Mouse (Mus musculus): Measurements from ENCODE around the gene Tet3.

Tet3 gene

DNA sequence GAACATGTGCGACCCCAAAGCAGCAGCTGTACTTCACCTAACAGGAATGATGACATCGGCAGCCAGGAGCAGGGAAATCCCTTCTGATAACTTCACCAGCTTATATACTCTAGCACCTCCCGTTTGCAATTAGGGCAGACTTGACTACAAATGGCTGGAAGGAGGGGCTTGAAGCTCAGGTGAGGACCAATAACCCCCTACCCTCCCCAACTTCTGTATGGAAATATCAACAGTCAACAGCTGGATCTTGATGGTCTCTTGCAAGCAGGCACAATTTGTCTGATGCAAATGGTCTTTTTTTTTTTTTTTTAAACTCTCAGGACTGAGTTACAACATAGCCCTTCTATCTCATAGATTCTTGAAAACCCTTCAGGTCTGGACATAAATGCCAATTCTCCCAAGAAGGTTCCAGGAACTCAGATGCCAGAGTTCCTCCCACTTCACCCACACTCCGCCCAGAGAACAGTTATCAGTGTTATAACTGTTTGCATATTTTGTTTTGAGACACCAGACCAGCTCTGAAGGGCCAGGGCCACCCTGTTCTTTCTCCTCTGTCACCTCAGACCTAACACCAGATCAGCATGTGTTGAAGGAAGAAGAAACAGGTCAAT is at the start of gene Tet3:
Tet3 (minus strand) TSS at position 51 of the 611 bp plus-strand sequence.
- no peak for DNase-seq

- DNase-seq: no peak
Measured at GRCm38 (mm10) chr6:83507168-83507546, 48.3 kb upstream of the Tet3 start.

DNA sequence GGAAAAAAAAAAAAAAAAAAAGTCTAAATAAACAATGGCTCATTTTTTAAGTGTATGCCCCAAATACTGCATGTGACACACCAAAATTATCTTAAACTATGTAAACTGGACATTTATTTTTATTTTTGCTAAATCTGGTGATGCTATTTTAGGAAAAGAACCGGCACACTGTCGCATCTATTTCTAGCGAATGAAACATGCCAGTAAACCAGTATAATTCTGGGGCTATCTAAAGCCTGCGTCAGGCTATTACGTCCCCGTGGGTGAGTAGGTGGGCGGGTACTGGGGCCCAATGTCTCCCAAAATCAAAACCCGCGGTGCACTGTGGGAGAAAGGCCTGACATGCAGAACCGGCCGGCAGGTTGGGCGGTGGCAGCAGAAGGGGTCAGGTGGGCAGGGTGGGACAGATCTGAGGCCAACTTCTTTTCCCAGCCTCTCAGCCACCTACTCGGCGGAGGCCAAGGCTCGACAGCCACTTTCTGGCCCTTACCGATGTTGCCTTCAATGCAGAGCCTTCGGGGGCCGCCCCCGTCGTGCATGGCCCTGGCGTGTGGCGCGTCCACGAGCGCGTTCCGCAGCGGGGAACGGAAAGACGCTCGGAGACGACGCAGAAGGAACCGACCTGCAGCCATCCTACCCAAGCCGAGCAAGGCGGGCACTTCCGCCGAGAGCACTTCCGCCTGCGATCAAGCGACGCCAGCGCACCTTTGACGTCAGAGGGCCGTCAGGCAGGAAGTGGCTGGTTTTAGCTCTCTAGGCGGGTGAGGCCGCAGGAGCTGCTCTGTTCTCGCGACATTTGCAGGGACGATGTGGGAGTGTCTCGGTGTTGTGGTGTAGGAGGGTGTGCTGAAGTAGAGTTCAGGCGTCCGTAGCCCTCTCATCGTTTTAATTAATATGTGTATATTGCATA is 47.6 kb upstream of the Tet3 start, which contains the start of gene Dguok:
Dguok (minus strand) TSS at position 712 of the 910 bp plus-strand sequence.
- DNase-seq: peak; percentile 96 to 98

- DNase-seq: no peak
Measured at GRCm38 (mm10) chr6:83505554-83505953, 46.7 kb upstream of the Tet3 start.

- DNase-seq: no peak
Measured at GRCm38 (mm10) chr6:83503361-83503760, 44.5 kb upstream of the Tet3 start.

- peak; percentile 41 to 47 for DNase-seq
Measured at GRCm38 (mm10) chr6:83502656-83503055, 43.8 kb upstream of the Tet3 start.

DNA sequence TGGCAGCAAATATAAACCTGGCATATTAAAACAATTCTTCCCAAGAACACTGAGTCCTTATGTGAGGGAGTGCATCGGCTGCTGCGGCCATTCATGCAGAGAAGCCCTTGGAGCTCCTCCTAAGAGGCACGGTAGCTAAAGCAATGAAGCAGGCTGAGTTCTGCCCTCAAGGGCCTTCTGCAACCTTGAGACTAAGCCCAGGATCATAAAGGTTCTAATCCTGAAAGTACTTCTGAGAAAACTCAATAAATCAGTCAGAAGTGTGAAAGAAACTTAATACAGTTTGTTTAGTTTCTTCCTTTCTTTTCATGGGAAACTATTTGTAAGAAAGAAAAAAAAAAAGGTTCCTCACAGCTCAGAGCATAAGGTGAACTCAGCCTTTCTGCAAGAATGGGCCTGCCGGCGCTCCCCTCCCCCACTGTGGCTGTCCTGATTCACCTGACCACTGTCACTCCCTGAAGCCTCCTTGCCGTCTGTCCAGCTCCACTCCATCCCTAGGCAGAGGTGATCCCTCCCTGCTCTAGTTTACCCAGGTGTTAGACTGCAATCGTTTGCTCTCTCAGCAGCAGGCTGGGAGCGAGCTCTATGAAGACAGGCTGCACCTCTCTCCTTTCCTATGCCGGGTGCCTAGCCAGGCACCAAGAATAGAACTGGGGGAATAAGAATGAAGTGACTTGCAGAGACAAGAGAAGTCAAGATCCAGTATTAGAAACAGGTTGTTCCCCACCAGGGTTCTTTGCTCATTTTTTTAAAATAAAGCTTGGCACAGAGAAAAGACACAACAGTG is 42.8 kb upstream of the Tet3 start:
- no peak for DNase-seq

- DNase-seq: peak in 1 of 2 experiments; percentile 54
Measured at GRCm38 (mm10) chr6:83500462-83500861, 41.6 kb upstream of the Tet3 start.

DNA sequence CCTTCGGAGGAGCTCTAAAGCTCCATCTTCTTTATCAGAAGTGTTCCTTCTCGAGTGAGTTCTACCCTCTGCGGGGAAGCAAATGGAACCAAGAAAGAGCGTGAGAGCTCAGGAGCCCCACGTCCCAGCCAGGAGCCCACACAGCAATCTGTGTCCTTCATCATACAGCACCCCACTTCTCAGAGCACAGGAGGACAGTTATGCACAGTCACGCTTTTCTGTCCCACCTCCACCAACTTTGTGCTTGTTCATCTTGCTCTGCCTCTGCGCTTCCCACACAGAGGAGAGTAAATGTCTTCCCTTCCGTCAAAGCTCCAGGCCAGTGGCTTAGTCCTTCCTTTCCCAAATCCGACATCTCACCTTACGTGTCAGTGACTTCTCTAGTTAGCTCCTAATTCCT is 40.2 kb upstream of the Tet3 start:
- DNase-seq: no peak

DNA sequence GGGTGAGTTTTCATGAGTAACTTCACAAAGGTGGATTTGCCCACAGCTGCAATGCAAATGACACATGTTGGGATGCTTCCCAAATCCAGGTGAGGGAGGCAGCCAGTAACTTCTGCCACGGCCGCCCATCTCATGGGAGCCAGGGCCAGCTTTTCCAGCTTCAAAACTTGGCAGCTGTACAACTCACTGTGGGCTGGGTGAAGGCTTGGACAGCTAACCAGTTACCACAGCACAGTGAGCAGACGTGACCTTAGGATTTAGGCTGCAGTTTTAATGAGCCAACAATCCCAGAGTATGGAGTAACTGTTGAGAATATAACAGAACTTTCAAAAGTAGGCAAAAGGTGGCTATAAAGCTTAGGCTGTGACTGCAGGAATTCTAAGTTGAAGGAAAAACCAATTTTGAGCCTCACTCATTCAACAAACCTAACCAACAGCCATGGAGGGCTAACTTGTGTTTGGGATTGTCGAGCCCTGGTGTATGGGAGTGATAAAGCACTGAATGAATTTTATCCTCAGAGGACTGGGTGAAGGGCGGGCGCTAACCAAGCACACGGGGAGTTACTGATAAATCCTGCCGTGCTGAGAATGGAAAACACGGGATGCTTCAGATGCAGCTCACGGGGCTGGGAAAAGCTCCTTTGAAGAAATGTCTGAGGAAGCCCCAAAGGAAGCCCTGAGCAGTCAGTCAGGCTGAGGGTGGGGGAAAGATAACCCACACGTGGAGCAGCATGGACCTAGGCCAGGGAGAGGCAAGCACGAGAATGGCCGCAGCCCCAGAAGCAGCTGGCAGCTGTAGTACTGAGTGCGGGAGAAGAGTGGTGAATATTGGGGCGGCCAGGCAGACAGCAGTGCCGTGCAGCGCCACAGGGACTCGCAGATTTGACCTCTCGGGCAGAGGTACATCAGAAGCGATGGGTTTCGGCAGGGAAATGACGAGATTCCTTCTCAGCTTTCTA is 38.1 kb upstream of the Tet3 start:
- peak in 1 of 2 experiments; percentile 31 for DNase-seq

DNA sequence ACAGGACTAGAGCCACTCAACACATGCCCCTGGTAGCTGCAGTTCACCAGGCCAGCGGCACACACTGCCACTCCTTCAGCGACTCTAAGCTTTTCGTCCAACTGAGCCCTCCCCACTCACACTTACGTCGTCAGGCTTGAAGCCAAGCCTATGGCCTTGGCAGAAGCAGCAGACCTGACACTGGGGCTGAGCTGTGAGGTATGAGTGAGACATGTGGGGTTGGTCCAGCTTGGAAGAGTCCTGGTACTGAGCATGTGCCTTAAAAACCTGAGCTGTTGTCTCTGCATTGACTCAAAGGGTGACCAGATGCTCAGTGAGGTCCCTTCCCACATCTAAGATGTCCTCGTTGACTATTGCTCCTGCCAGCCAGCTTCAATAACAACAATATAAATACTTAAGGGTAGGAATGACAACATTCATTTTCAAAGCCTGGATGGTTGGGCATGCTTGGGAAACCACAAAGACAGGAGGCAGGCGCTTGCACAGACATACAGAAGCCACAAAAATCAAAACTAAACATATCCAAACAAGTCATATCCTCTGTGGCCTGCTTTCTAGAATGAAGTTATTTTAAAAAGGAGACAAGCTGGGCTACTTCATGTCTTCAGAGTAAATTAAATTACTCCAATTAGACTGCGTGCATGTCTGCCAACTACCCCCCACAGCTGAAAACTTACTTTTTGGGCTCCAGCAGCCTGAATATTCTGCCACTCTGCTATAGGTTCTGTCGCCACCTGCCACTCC is 37.3 kb upstream of the Tet3 start:
- peak; percentile 49 to 61 for DNase-seq

GRCm38 (mm10) chr6:83490622-83491021 is 31.7 kb upstream of the Tet3 start:
- DNase-seq: no peak

- no peak for DNase-seq
Measured at GRCm38 (mm10) chr6:83488200-83488599, 29.3 kb upstream of the Tet3 start.

DNA sequence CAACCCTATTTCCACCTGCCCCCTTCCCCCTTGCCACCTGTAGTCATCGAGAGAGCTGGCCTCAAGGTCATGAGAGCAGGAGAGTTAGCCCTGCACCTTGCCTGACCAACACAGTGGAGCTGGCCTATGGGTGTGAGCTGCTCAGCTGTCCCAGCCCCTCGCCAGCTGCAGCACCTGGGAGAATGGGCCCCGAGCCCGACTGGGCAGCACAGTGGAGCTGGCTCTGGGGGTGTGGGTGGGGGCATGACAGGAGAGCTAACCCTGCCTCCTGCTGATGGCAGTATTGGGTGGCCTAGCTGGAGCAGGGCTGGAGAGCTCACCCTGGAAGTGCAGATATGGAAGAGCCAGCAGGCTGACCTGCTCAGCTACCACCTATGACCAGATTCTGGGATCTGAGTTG is 28.4 kb upstream of the Tet3 start:
- DNase-seq: no peak

DNA sequence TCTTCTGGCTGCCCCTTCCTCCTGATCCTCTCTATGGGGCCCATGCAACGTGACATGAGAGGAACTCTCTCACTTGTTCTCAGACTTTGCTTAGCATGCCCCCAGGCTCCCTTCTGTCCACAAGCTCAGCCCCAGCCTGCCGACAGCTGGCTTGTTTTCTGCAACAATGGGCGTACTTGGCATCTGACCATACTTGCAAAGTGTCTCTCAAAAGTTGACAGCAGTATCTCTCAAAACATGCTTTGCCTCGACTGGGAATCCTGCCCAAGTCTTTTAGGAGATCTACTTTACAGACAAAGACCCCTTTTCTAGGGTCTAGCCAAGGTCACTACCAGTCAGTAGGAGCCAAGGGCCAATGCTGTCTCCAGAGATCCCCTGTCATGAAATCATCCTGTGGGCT is 27.0 kb upstream of the Tet3 start:
- DNase-seq: no peak

- no peak for DNase-seq
Measured at GRCm38 (mm10) chr6:83483776-83484175, 24.9 kb upstream of the Tet3 start.

DNA sequence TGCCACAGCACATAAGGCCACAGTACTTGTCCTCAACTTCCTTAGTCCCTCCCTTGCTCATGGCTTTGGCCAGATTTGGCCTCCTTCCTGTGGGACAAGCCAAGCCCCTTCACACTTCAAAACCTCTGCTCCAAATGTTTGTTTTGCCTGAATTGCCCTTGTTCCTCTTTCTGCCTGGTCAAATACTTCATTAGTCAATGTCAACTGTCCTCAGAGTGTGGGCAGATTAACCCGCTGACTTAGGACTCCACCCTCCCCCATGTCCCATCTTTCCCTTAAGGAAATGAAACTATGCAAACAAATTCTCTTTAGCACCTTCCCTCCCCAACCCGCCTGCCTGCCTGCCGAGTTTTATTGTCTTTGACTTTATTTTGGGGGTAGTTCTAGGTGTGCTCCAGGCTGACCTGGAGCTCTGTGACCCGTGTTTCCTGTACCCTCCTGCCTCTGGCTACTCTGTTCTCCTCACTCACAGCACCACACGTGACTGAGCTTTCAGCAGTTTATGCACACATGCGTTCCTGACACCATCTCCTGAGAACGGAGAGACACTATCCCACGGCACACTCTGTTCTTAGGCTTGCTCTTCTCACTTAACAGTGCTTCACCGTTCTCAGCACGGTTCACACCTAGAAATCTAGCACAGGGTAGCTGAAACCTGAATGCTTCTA is 23.7 kb upstream of the Tet3 start:
- no peak for DNase-seq

GRCm38 (mm10) chr6:83480019-83480655 is 21.3 kb upstream of the Tet3 start:
- DNase-seq: no peak

DNA sequence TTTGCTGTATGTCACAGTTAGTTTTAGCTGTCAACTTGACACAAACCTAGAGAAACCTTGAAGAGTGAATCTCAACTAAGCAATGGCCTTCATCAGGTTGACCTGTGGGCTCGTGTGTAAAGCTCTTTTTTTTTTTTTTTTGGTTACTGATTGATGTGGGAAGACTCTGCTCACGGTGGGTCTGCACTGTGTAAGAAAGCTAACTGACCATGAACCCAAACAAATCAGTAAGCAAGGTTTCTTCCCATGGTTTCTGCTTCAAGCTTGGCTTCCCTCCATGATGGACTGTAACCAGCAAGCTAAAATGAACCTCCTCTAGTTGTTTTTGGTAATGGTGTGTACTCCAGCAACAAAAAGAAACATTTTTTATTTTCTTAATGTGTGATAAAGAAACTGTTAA is 20.3 kb upstream of the Tet3 start:
- DNase-seq: no peak

GRCm38 (mm10) chr6:83478628-83479027 is 19.7 kb upstream of the Tet3 start:
- DNase-seq: no peak
